Mouse (Mus musculus) CD4-positive, CD25-positive, alpha-beta regulatory T cell, adult 4 months (primary cell): ENCODE results near the gene Fxyd6. TPM values are rescaled to one million over a fixed set of nuclear protein-coding genes. Genes with fewer than 3 reads are reported as not detected.

Experiments
- ATAC-seq: one replicate; pipeline ENCODE4 v1.8.0; 2017
- polyA plus RNA-seq, 2 experiments: library from polyadenylated mRNA; unstranded; fragments of 100-300 nt; shearing (Covaris generic); gene quantifications; one replicate each; pipeline ENCODE4 v1.2.1; 2017

Gene Fxyd6
- polyA plus RNA-seq, 2 experiments from 2014 or later: not detected

DNA sequence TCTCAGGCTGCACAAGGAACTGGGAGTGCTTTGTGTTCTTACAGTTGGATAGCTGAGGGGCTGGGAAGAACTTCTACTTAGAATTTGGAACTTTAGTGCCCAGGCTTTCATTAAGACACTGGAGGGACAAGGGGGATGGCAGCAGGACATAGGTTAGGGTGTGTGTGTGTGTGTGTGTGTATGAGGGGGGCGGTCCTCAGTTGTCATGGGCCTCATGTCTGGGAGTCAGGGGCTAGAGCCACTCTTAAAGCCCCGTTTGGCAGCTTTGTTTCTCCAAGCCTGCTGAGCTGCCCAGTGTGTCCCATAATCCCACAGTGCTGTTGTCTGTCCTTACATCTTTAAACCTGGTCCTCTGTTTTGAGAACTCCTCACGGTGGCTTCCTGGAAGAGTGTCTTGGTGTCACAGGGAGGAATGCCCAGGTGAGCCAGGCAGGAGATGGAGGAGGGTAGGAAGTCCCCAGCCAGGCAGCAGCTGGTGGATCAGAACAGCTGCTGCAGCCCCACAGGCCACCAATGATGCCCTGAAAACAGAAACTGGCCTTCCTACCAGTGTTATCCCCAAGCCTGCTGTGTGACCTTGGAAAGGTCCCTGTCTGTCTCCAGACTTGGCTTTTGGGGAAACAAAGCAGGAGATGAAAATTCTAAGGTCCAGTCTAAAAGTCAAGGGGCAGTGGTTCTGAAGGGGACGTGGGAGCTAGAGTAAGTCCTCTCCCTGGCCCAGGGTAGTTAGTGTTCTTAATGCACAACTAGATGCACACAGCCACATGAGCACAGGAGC, 42.9 kb downstream of the Fxyd6 start:
- ATAC-seq: no peak

GRCm38 (mm10) chr9:45413478-45414140, 43.6 kb downstream of the Fxyd6 start:
- ATAC-seq: no peak

- ATAC-seq: no peak
These were observed 45.9 kb downstream of the Fxyd6 start for GRCm38 (mm10) chr9:45415912-45416311.

- ATAC-seq: peak; percentile 97
These were observed 47.3 kb downstream of the Fxyd6 start for GRCm38 (mm10) chr9:45417245-45417644.

- no peak for ATAC-seq
These were observed 48.3 kb downstream of the Fxyd6 start for GRCm38 (mm10) chr9:45418252-45418651.

DNA sequence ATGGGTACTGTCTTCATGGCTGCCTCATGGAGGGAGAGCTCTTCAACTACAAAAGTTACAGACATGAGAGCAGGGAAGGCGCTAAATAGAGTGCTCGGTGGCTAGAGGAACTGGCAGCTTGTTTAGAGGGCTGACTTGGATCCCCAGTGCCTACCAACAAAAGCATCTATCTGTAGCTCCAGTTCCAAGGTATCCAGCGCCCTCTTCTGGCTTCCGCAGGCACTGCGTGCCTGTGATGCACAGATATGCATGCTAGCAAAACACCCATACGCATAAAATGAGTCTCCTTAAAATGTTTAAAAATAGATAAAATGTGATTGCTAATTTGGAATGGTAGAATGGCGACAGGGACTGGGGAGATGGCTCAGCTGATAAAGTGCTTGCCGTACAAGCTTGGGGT, 51.2 kb downstream of the Fxyd6 start:
- ATAC-seq: no peak

DNA sequence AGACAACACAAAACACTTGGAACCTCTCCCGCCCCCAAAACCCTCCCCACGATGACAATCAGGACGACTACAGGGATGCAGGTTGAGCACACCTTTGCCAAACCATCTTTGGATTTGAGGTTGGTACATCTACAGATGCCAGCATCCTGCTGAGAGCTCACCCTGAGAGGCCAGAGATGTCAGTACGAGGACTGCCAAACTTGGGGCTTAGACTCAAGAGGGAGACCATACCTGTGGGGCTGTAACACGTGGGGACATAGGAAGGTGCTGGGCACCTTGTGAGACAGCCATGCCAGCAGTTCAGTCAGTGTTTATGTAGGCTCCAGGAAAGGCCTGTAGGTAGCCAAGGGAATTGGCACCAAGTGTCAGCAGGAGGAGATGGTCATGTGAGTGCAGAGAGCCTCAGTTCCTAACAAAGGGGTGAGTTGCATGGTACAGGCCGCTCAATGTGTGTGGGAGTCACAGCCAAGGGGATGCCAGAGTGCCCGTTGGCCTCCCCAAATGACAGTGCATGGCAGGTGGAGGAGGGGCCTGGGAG, 52.8 kb downstream of the Fxyd6 start:
- ATAC-seq: no peak

DNA sequence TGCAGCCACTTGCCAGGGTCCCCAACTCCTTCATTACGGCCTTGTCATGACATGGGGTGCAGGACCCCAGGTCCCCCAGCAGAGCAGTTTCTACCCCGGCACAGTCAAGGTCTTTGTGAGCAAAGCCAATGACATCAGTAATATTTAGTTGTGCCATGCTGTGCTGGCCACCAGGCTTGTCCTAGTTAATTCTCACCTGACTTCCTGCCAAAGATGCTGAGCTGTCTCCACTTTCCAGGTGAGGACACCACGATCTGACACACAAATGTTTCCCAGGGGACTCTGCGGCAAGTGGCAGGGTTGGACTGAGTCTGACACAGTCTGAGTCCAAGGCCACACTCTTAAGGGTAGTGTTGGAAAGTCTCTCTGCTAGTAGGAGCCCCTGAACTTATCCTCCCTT, 56.5 kb downstream of the Fxyd6 start, which contains the start of gene Dscaml1:
Gene Dscaml1, plus strand, starts transcription at position 173 of the 400 bp plus-strand sequence.
- no peak for ATAC-seq

GRCm38 (mm10) chr9:45429392-45429791, 59.4 kb downstream of the Fxyd6 start:
- no peak for ATAC-seq

GRCm38 (mm10) chr9:45429951-45430697, 60.1 kb downstream of the Fxyd6 start:
- ATAC-seq: no peak

DNA sequence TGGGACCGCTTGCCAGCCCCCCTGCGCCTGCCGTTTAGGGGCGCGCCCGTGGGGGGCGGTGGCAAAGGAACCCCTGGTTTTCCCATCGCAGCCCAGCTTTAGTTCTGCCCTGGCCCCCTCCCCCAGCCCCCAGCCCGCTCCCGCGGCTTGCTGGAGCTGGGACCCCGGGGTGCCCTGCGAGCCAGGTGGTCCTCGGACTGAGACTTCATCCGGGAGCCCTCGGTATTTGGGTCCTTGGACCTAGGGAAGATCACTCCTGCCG, 60.6 kb downstream of the Fxyd6 start:
- no peak for ATAC-seq

DNA sequence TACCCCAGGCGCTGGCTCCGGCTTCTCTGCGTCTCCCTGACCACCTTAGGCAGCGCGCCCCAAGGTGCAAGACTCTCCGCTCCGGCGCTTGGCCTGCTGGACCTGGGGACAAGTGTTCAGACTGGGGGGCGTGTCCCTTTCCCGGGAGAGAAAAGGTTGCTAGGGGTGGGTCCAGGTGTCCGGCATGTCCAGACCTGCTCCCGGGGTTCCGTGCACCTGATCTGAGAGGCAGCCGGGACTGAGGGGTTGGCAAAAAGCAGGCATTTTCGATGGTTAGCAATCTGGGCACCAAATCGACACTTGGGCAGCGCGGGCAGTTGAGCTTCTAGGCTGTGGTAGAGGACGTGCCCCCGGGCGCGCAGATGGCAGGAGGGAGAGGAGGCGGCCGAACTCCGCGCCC, 61.2 kb downstream of the Fxyd6 start:
- ATAC-seq: no peak

DNA sequence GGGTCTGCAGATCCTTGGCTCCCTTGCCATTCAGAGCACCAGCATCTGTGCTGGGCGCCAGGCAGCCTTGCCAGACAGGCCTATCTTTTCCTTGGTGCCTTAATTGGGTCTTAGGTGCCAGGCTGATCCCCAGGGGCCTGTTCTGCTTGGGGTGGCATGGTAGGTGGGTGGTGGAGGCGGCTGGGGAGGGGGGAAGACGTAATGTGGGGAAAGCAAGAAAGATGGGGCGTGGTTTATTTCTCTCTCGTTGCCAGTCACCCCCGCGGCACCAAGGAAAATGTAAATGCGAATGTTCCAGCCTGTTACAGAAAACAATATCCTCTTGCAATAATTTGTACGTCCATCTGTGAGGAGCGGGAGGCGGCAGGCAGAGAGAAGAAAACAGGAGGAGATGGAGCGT, 62.7 kb downstream of the Fxyd6 start:
- no peak for ATAC-seq

- ATAC-seq: no peak
These were observed 63.1 kb downstream of the Fxyd6 start for GRCm38 (mm10) chr9:45433119-45433518.

- no peak for ATAC-seq
These were observed 64.2 kb downstream of the Fxyd6 start for GRCm38 (mm10) chr9:45434171-45434570.

- ATAC-seq: no peak
These were observed 69.0 kb downstream of the Fxyd6 start for GRCm38 (mm10) chr9:45439025-45439424.

- ATAC-seq: no peak
These were observed 70.2 kb downstream of the Fxyd6 start for GRCm38 (mm10) chr9:45440083-45440784.

- ATAC-seq: no peak
These were observed 74.3 kb downstream of the Fxyd6 start for GRCm38 (mm10) chr9:45444251-45444798.
